In genomic region chr5:105655100-105655734, GRCm38 (mm10) we compare ENCODE assay signal across 8 mouse cellular contexts. TPM values are rescaled to one million over a fixed set of nuclear protein-coding genes. Genes with fewer than 3 reads are reported as not detected.
DNase-seq lines count a peak whose midpoint lies in the region; ATAC-seq and TF ChIP-seq lines count a peak whose summit lies in the region.

No protein-coding gene starts in this region.

- H3K36me3 ChIP-seq in intestine, embryonic 14.5 days (ENCODE audit: control insufficient read depth, insufficient read depth, low read length): no peaks in the 10 kb centered on the region
- H3K36me3 ChIP-seq in intestine, postnatal 0 days (ENCODE audit: control insufficient read depth, insufficient read depth): no peaks in the 10 kb centered on the region
- no peaks in the 10 kb centered on the region for H3K36me3 ChIP-seq in hindbrain, embryonic 13.5 days
- H3K36me3 ChIP-seq in midbrain, embryonic 16.5 days (ENCODE audit: control insufficient read depth, insufficient read depth, low read length): no peaks in the 10 kb centered on the region
- H3K36me3 ChIP-seq in kidney, embryonic 15.5 days: no peaks in the 10 kb centered on the region

- 0 out of 2 replicates have a peak, but pooled peaks cover 3% of the 10 kb centered on the region for H3K4me1 ChIP-seq in intestine, embryonic 14.5 days (replicated peaks; ENCODE audit: control insufficient read depth, insufficient read depth, low read length)
- 0 out of 2 replicates have a peak, but pooled peaks cover 5% of the 10 kb centered on the region for H3K4me1 ChIP-seq in intestine, postnatal 0 days (replicated peaks; ENCODE audit: control insufficient read depth, insufficient read depth, low read length)
- no peaks in the 10 kb centered on the region for H3K4me1 ChIP-seq in hindbrain, embryonic 13.5 days (replicated peaks)
- peaks cover 3% of the 10 kb centered on the region; the same call in 1 of the 2 replicates for H3K4me1 ChIP-seq in midbrain, embryonic 16.5 days (ENCODE audit: control insufficient read depth, insufficient read depth, low read length)
- peaks cover 13% of the 10 kb centered on the region; the same call in 1 of the 2 replicates for H3K4me1 ChIP-seq in kidney, embryonic 15.5 days

- H3K27ac ChIP-seq in intestine, embryonic 14.5 days (ENCODE audit: low read depth): no peak overlapping the region
- H3K27ac ChIP-seq in intestine, postnatal 0 days (ENCODE audit: low read depth, low read length): no peak overlapping the region
- H3K27ac ChIP-seq in hindbrain, embryonic 13.5 days: no peak overlapping the region
- H3K27ac ChIP-seq in midbrain, embryonic 16.5 days (ENCODE audit: low read length): no peak overlapping the region
- no peak overlapping the region for H3K27ac ChIP-seq in kidney, embryonic 15.5 days

- 74% methylated on average over 12 of the region's 12 CpGs for WGBS in intestine, embryonic 14.5 days
- WGBS in intestine, postnatal 0 days: 71% methylated on average over 12 of the region's 12 CpGs
- 70% methylated on average over 12 of the region's 12 CpGs for WGBS in hindbrain, embryonic 13.5 days
- WGBS in midbrain, embryonic 16.5 days: 68% methylated on average over 12 of the region's 12 CpGs
- 73% methylated on average over 12 of the region's 12 CpGs for WGBS in kidney, embryonic 15.5 days

- no peaks in the 10 kb centered on the region for H3K27me3 ChIP-seq in intestine, embryonic 14.5 days (replicated peaks; ENCODE audit: control insufficient read depth, insufficient read depth, low read length)
- no peaks in the 10 kb centered on the region for H3K27me3 ChIP-seq in intestine, postnatal 0 days (replicated peaks; ENCODE audit: control insufficient read depth, insufficient read depth, low read length)
- H3K27me3 ChIP-seq in hindbrain, embryonic 13.5 days: no peaks in the 10 kb centered on the region
- no peaks in the 10 kb centered on the region for H3K27me3 ChIP-seq in midbrain, embryonic 16.5 days (ENCODE audit: control insufficient read depth, insufficient read depth, low read depth, low read length)
- H3K27me3 ChIP-seq in kidney, embryonic 15.5 days: peaks cover 4% of the 10 kb centered on the region; the same call in 1 of the 2 replicates

- no peak overlapping the region for H3K4me3 ChIP-seq in intestine, embryonic 14.5 days (ENCODE audit: low read depth, low read length)
- no peak overlapping the region for H3K4me3 ChIP-seq in intestine, postnatal 0 days (ENCODE audit: low read depth, low read length)
- H3K4me3 ChIP-seq in hindbrain, embryonic 13.5 days: no peak overlapping the region
- H3K4me3 ChIP-seq in midbrain, embryonic 16.5 days (ENCODE audit: low read depth, low read length): no peak overlapping the region
- no peak overlapping the region for H3K4me3 ChIP-seq in kidney, embryonic 15.5 days (replicated peaks)

- no peaks in the 10 kb centered on the region for H3K9me3 ChIP-seq in intestine, embryonic 14.5 days (ENCODE audit: control insufficient read depth, low read length)
- H3K9me3 ChIP-seq in intestine, postnatal 0 days (ENCODE audit: control insufficient read depth): no peaks in the 10 kb centered on the region
- no peaks in the 10 kb centered on the region for H3K9me3 ChIP-seq in hindbrain, embryonic 13.5 days
- H3K9me3 ChIP-seq in midbrain, embryonic 16.5 days (replicated peaks; ENCODE audit: control insufficient read depth, low read length, poor library complexity, severe bottlenecking): no peaks in the 10 kb centered on the region
- H3K9me3 ChIP-seq in kidney, embryonic 15.5 days (replicated peaks): no peaks in the 10 kb centered on the region

- no peak overlapping the region for H3K9ac ChIP-seq in intestine, embryonic 14.5 days (ENCODE audit: low read length)
- no peak overlapping the region for H3K9ac ChIP-seq in intestine, postnatal 0 days (ENCODE audit: low read depth, low read length)
- no peak overlapping the region for H3K9ac ChIP-seq in hindbrain, embryonic 13.5 days
- no peak overlapping the region for H3K9ac ChIP-seq in midbrain, embryonic 16.5 days (ENCODE audit: low read depth, low read length)
- no peak overlapping the region for H3K9ac ChIP-seq in kidney, embryonic 15.5 days

- peak; percentile 44 for ATAC-seq in intestine, embryonic 14.5 days (replicated peaks; ENCODE audit: low FRiP score, low TSS enrichment, low read depth)
- ATAC-seq in intestine, postnatal 0 days: no peak
- ATAC-seq in hindbrain, embryonic 13.5 days (ENCODE audit: low FRiP score): peak; percentile 60
- ATAC-seq in midbrain, embryonic 16.5 days: peak; percentile 71
- no peak; the same call in 1 of the 2 replicates for ATAC-seq in kidney, embryonic 15.5 days (replicated peaks; ENCODE audit: low FRiP score)

- H3K4me2 ChIP-seq in intestine, embryonic 14.5 days (ENCODE audit: low read length): no peak overlapping the region
- H3K4me2 ChIP-seq in intestine, postnatal 0 days (replicated peaks; ENCODE audit: low read depth): no peak overlapping the region
- no peak overlapping the region for H3K4me2 ChIP-seq in hindbrain, embryonic 13.5 days
- no peak overlapping the region for H3K4me2 ChIP-seq in midbrain, embryonic 16.5 days (ENCODE audit: low read length)
- no peak overlapping the region for H3K4me2 ChIP-seq in kidney, embryonic 15.5 days

- no peak for DNase-seq in intestine, embryonic 14.5 days (ENCODE audit: low spot score)
- DNase-seq in brain, embryonic 18.5 days (ENCODE audit: low read depth, low spot score): peak; percentile 12
- DNase-seq in left cerebral cortex, adult 8-10 months (ENCODE audit: low spot score in 2 of 2): no peak
- no peak for DNase-seq in cerebellum, adult 18-20 months

- no peak for TF ChIP-seq CTCF in intestine, postnatal 0 days (IDR thresholded peaks at IDR 0.05; ENCODE audit: low read depth)

RNA-seq across cellular contexts. Expression of gene Lrrc8d, which starts 44.6 kb away (rescaled TPM):
- 17.3 and 19.2 TPM in 2 replicates for polyA plus RNA-seq in intestine, embryonic 14.5 days (2014; fragmentation: Nextera tagmentation; extraction: Ambion mirVana)
- 14.5 and 15.3 TPM in 2 replicates for polyA plus RNA-seq in intestine, postnatal 0 days (2015; fragmentation: Nextera tagmentation; extraction: Ambion mirVana)
- polyA plus RNA-seq in hindbrain, embryonic 13.5 days (2015; fragmentation: Nextera tagmentation; extraction: Ambion mirVana): 32.1 and 32.8 TPM in 2 replicates
- polyA plus RNA-seq in midbrain, embryonic 16.5 days (2015; fragmentation: Nextera tagmentation; extraction: Ambion mirVana): 33.9 and 35.9 TPM in 2 replicates
- 30.0 and 32.2 TPM in 2 replicates for polyA plus RNA-seq in kidney, embryonic 15.5 days (2015; fragmentation: Nextera tagmentation; extraction: Ambion mirVana)
- total RNA-seq in left cerebral cortex, adult 8-10 months (2022): 10 to 100 TPM; 39.2 to 45.4 (median 42.1) TPM

Comparison
In these comparisons a context has a peak if more than half of its experiments do, and no peak if none do; other contexts are left out.
1. ATAC-seq: peak in intestine, embryonic 14.5 days (single experiment), hindbrain, embryonic 13.5 days (single experiment) and midbrain, embryonic 16.5 days (single experiment); none in intestine, postnatal 0 days (single experiment) and kidney, embryonic 15.5 days (single experiment).